Mouse (Mus musculus) right cerebral cortex, postnatal 4 days (tissue): ENCODE measurements around the gene Cacnb3.
A peak's percentile ranks its signal among the peaks of the same experiment; 100 is the strongest.

Experiments used
- DNase-seq: peaks from one replicate; pipeline ENCODE4 v3.0.0-alpha.2; 2022

The Cacnb3 gene

GRCm38 (mm10) chr15:98610131-98610633 is 20.5 kb upstream of the Cacnb3 start:
- DNase-seq: no peak

GRCm38 (mm10) chr15:98612229-98612628 is 18.4 kb upstream of the Cacnb3 start:
- no peak for DNase-seq

DNA sequence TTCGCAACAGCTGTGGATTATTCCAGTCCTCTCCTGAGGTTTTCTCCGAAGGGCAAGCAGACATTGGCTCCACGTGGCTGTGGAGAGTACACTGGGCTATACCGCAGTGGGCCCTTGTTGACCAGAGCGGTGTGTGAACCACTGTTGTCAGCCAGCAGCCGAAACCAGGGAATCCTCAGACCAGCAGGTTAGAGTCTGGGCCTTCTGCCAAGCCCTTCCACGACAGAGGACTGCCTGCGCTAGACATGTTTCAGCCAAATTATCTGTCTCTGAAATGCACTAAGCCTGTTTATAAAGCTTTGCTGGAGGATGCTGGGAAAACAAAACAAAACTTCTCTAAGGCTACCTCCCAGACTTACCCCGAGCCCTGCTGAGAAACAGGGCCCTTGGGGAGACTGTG is 16.1 kb upstream of the Cacnb3 start:
- DNase-seq: no peak

GRCm38 (mm10) chr15:98614971-98615370 is 15.7 kb upstream of the Cacnb3 start:
- no peak for DNase-seq

GRCm38 (mm10) chr15:98615751-98616150 is 14.9 kb upstream of the Cacnb3 start:
- DNase-seq: no peak

GRCm38 (mm10) chr15:98616362-98617175 is 14.1 kb upstream of the Cacnb3 start:
- no peak for DNase-seq

DNA sequence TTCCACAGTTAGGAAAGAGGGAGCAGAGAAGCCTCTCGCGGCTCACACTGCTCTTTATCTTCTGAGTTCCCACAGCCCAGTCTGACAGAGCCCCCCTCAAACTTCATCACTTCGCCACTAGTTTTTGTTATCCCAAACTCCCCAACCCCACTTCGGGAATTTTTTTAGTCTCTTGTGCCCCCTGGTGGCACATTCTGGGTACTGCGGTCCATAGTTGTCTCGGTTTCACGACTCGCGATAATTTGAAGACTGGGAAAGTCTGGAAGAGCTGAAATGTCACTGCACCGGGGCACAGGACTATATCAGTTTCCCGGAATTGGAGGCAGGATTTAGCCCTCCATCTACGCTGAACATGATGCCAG is 13.5 kb upstream of the Cacnb3 start:
- peak; percentile 82 for DNase-seq

DNA sequence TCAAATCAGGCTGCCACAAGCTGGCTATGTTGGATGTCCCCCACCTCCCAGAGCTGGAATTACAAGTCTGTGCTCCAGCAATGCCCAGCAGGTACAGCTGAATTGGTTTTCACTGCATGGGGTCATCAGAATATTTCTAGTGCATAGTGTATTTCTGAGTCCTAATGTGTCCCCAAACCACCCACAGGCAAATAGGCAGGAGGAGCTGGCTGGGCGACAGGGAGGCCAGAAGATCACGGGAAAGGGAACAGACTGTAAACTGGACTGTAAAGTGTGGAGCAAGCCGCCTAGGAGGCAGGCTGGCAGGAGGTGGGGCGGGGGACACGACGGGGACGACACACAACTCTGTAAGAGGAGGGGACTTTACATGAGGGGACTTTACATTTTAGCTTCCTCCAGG is 8.4 kb upstream of the Cacnb3 start:
- DNase-seq: no peak

- no peak for DNase-seq
Measured at GRCm38 (mm10) chr15:98622721-98623120, 7.9 kb upstream of the Cacnb3 start.

- no peak for DNase-seq
Measured at GRCm38 (mm10) chr15:98623361-98623821, 7.2 kb upstream of the Cacnb3 start.

DNA sequence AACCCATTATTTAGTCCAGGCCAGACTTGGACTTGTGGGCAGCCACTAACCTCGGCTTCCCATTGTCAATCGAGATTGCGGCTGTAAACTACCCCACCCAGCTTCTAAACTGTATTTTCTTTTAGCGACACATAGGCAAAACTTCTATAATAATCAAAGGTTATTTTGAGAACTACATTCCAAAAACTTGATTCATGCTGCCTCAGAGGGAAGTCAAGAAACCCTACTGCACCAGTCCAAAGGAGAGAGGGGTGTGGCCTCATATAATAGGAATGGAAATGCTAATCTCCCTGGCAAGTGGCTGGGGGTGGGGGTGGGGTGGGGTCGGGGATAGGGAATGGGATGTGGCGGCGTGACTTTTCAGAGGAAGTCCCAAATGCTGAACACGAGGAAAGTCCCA is 4.6 kb upstream of the Cacnb3 start:
- DNase-seq: no peak

GRCm38 (mm10) chr15:98626487-98627212 is 4.0 kb upstream of the Cacnb3 start:
- no peak for DNase-seq

DNA sequence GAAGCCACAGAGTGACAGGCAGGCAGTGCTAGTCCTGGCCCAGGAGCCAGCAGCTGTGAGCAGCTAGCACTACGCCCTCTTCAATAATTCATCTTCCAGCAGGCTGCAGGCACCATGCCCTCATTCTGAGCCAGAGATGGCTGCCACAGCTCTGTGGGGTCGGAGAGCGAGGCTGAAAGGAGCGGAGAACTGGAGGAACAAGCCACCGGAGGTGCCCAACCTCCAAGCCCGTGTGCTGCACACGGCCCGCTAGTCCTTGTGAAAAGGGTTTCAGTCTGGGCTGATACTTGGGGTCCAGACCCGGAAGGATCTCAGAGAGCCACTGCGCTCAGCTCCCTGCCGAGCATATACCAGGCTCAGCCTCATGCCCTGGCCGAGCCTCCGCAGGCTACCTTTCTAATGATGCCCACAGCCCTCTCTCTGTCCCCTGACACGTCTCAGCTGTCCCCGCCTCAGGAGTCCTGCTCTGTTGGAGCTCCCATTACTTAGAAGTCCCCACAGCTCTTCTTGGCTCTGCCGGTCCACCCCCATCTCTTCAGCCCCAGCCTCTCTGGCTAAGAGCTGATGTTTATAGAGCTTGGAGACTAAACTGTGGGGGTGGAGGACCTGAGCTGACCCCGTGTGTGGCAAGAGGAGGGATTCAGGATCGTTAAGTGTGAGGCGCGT is 1.9 kb upstream of the Cacnb3 start:
- no peak for DNase-seq

- DNase-seq: no peak
Measured at GRCm38 (mm10) chr15:98629464-98629863, 1.2 kb upstream of the Cacnb3 start.

GRCm38 (mm10) chr15:98631493-98631892 is 853 bp downstream of the Cacnb3 start:
- DNase-seq: peak; percentile 87

GRCm38 (mm10) chr15:98632107-98632744 is 1.6 kb downstream of the Cacnb3 start:
- DNase-seq: peak; percentile 65

DNA sequence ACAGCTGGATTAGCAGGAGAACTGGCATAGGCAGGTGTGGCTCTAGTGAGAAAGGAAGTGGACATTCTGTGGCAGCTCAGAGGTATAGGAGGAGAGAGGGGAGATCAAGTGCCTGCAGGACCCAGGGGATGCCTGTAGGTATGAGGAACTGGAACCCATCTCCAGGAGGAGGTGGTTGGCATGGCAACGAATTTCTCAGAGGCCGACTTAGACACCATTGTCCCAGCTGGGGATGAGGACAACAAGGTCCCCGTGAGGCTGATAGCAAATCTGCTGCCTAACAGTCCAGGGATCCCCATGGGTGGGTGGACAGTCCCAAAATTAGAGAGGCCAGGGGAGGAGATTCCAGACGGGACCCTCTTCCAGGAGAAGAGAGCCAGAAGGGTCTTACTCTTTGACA is 2.3 kb downstream of the Cacnb3 start:
- DNase-seq: no peak

GRCm38 (mm10) chr15:98633822-98634470 is 3.3 kb downstream of the Cacnb3 start:
- no peak for DNase-seq

GRCm38 (mm10) chr15:98634541-98635081 is 4.0 kb downstream of the Cacnb3 start:
- DNase-seq: peak; percentile 87

DNA sequence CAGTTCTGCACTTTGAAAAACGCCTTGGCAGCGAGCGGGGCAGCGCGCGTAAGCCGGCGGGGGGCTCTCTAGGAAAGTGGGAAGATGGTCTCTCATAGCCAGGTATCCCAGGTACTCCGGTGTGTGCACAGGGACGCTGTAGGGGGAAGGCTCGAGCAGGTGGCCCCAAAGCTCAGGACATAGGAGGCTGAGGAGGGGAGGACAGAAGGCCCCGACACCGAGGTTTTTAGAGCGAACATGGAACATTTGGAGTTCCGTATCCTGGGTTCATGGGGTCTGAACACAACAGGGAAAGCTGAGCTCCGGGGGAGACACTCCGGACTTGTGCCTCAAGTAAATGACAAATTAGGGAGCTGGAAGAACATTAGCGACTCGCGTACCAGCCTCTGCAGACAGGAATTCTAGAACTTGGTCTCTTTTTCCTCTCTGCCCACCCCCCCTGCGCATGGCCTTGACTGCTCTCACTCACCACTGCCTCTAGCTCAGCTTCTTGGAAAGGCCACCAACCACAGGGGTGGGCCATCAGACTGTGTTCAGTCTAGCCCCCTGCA is 4.7 kb downstream of the Cacnb3 start:
- DNase-seq: peak; percentile 36

GRCm38 (mm10) chr15:98636517-98636916 is 5.9 kb downstream of the Cacnb3 start:
- peak; percentile 71 for DNase-seq

GRCm38 (mm10) chr15:98637155-98637554 is 6.5 kb downstream of the Cacnb3 start:
- no peak for DNase-seq
